In the genomic region with DNA sequence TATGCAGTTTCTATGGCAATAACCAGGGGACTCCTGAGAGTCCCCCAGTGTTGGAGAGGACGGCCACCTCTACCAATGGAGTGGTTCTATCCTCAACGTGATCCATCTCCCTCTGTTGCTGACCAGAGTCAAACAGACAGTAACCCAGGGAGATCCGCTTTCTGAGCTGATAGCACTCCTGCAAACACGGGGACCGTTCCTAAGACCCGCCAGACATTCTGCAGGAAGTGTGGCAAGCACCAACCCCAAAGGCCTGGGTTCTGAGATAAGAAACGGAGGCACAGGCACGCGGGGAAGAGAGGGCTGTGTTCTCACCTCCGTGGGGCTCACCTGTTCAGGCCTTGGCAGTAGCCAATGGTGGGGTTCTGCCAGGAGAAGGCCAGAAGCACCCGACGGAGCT, we compare ENCODE assay signal across 14 mouse cellular contexts.
"Had no signal": no experiment of that assay in that cellular context is flagged by ENCODE, and none has a peak within 500 bp of the region (broad histone marks: within the 10 kb centered on the region; RNA-seq: fewer than 3 reads in every experiment).

No protein-coding gene starts in this region.

- DNase-seq: kidney, postnatal 14 days; lung, postnatal 14 days; right cerebral cortex, postnatal 4 days; spleen, adult 18-20 months; thymus, adult 18-20 months; thymus, postnatal 14 days had no signal

- H3K27ac ChIP-seq: kidney, embryonic 15.5 days; left cerebral cortex, adult 2 months; limb, embryonic 10.5 days; lung, embryonic 15.5 days; midbrain, embryonic 15.5 days; neural tube, embryonic 12.5 days had no signal

- H3K36me3 ChIP-seq: kidney, embryonic 15.5 days; limb, embryonic 10.5 days; lung, embryonic 15.5 days; midbrain, embryonic 15.5 days; neural tube, embryonic 12.5 days had no signal

- ATAC-seq: intestine, postnatal 0 days; midbrain, embryonic 15.5 days had no signal

- H3K9ac ChIP-seq: kidney, embryonic 15.5 days; lung, embryonic 15.5 days; midbrain, embryonic 15.5 days; neural tube, embryonic 12.5 days had no signal

- H3K4me1 ChIP-seq: kidney, embryonic 15.5 days; lung, embryonic 15.5 days; midbrain, embryonic 15.5 days; neural tube, embryonic 12.5 days had no signal

- H3K4me2 ChIP-seq: kidney, embryonic 15.5 days; lung, embryonic 15.5 days; midbrain, embryonic 11.5 days; midbrain, embryonic 15.5 days; neural tube, embryonic 12.5 days had no signal

- H3K4me3 ChIP-seq: kidney, embryonic 15.5 days; left cerebral cortex, adult 2 months; limb, embryonic 10.5 days; lung, embryonic 15.5 days; midbrain, embryonic 15.5 days; neural tube, embryonic 12.5 days had no signal

- H3K27me3 ChIP-seq: lung, embryonic 15.5 days had no signal

- H3K9me3 ChIP-seq: kidney, embryonic 15.5 days; limb, embryonic 10.5 days; lung, embryonic 15.5 days; midbrain, embryonic 15.5 days; neural tube, embryonic 12.5 days had no signal
